Mouse (Mus musculus) C2C12 (cell line): Measurements from ENCODE around the gene Arhgef39. TPM values are rescaled to one million over a fixed set of nuclear protein-coding genes. Genes with fewer than 3 reads are reported as not detected.

Experiments
- H3K27me3 ChIP-seq: one replicate; pipeline ENCODE4 v1.6.1; 2011; ENCODE audit not compliant: control insufficient read depth, insufficient read depth, insufficient read length
- H3K36me3 ChIP-seq: one replicate; pipeline ENCODE4 v1.6.1; 2011; ENCODE audit not compliant: control insufficient read depth, insufficient read depth
- H3K4me3 ChIP-seq: one replicate; pipeline ENCODE4 v1.5.1; 2011; ENCODE audit warnings: mild to moderate bottlenecking, control low read depth; ENCODE audit not compliant: poor library complexity, insufficient read depth, severe bottlenecking
- H3K79me2 ChIP-seq: one replicate; pipeline ENCODE4 v1.6.1; 2011; ENCODE audit not compliant: control insufficient read depth, insufficient read depth
- H3K79me3 ChIP-seq: one replicate; pipeline ENCODE4 v1.6.1; 2011; ENCODE audit warnings: low read depth, control low read depth
- H3ac ChIP-seq: one replicate; pipeline ENCODE3; 2011; ENCODE audit warnings: low read depth; ENCODE audit not compliant: control insufficient read depth, insufficient read length
- CEBPB ChIP-seq: IDR thresholded peaks from one replicate; pipeline ENCODE4 v1.6.1; 2011; ENCODE audit warnings: low read depth, mild to moderate bottlenecking, control low read depth, moderate library complexity
- CTCF ChIP-seq: IDR thresholded peaks from one replicate; pipeline ENCODE4 v1.5.1; 2011; ENCODE audit not compliant: control insufficient read depth, insufficient read depth, insufficient read length
- FOSL1 ChIP-seq: IDR thresholded peaks from one replicate; pipeline ENCODE4 v1.8.0; 2011; ENCODE audit warnings: mild to moderate bottlenecking, low read length; ENCODE audit not compliant: poor library complexity, insufficient read depth, severe bottlenecking
- MAX ChIP-seq: IDR thresholded peaks from one replicate; pipeline ENCODE4 v1.6.1; 2011; ENCODE audit warnings: mild to moderate bottlenecking, control low read depth
- MYOD1 ChIP-seq: IDR thresholded peaks from one replicate; pipeline ENCODE4 v1.6.1; 2011; ENCODE audit warnings: low read depth; ENCODE audit not compliant: control insufficient read depth, insufficient read length
- MYOG ChIP-seq: IDR thresholded peaks from one replicate; pipeline ENCODE4 v1.6.1; 2011; ENCODE audit not compliant: control insufficient read depth, insufficient read length; ENCODE audit errors: extremely low read depth
- USF1 ChIP-seq: IDR thresholded peaks from one replicate; pipeline ENCODE4 v1.6.1; 2011; ENCODE audit warnings: low read depth, mild to moderate bottlenecking, control low read depth, moderate library complexity
- polyA plus RNA-seq: library from polyadenylated mRNA; unstranded; fragments of >200 nt; fragmentation: generic; extraction: Trizol; gene quantifications from one replicate; pipeline ENCODE4 v1.2.1, GENCODE M21; 2012; ENCODE audit warnings: missing spikeins

The Arhgef39 gene
- polyA plus RNA-seq, 1 experiment = 11.7 TPM

- Histone ChIP-seq H3K79me3 (no peaks in the 10 kb centered on the region), H3K4me3 (no peak overlapping the region), H3ac (no peak overlapping the region), H3K36me3 (peaks cover 42% of the 10 kb centered on the region), H3K27me3 (no peaks in the 10 kb centered on the region), H3K79me2 (no peaks in the 10 kb centered on the region)
- TF ChIP-seq MAX (no peak), USF1 (no peak), CTCF (no peak), MYOG (no peak), FOSL1 (no peak), CEBPB (no peak), MYOD1 (no peak)
Measured at GRCm38 (mm10) chr4:43513300-43513699, 13.8 kb upstream of the Arhgef39 start.

- no peak for TF ChIP-seq CEBPB
- no peak for TF ChIP-seq MYOG
- TF ChIP-seq MYOD1 = no peak
- no peak for TF ChIP-seq MAX
- TF ChIP-seq CTCF = no peak
- no peak for TF ChIP-seq FOSL1
- Histone ChIP-seq H3K27me3 (no peaks in the 10 kb centered on the region), H3K4me3 (no peak overlapping the region), H3K79me2 (no peaks in the 10 kb centered on the region), H3ac (no peak overlapping the region), H3K36me3 (peaks cover 36% of the 10 kb centered on the region), H3K79me3 (no peaks in the 10 kb centered on the region)
Measured at GRCm38 (mm10) chr4:43512653-43513052, 13.2 kb upstream of the Arhgef39 start.

- no peak overlapping the region for H3K4me3 ChIP-seq
- peaks cover 28% of the 10 kb centered on the region for H3K36me3 ChIP-seq
- no peaks in the 10 kb centered on the region for H3K27me3 ChIP-seq
- H3K79me2 ChIP-seq = no peaks in the 10 kb centered on the region
- TF ChIP-seq MAX = no peak
- no peak for TF ChIP-seq CEBPB
- no peaks in the 10 kb centered on the region for H3K79me3 ChIP-seq
- H3ac ChIP-seq = no peak overlapping the region
Measured at GRCm38 (mm10) chr4:43511675-43512454, 12.4 kb upstream of the Arhgef39 start.

GRCm38 (mm10) chr4:43509109-43509508, 9.6 kb upstream of the Arhgef39 start:
- H3K36me3 ChIP-seq = peaks cover 2% of the 10 kb centered on the region
- H3K27me3 ChIP-seq = no peaks in the 10 kb centered on the region
- H3K4me3 ChIP-seq = no peak overlapping the region
- H3K79me2 ChIP-seq = no peaks in the 10 kb centered on the region
- no peak for TF ChIP-seq MYOG
- TF ChIP-seq MAX = no peak
- TF ChIP-seq USF1 = no peak
- TF ChIP-seq FOSL1 = no peak
- TF ChIP-seq CEBPB = no peak
- no peak for TF ChIP-seq CTCF
- no peak for TF ChIP-seq MYOD1
- H3ac ChIP-seq = no peak overlapping the region
- no peaks in the 10 kb centered on the region for H3K79me3 ChIP-seq

GRCm38 (mm10) chr4:43508666-43508997, 9.1 kb upstream of the Arhgef39 start:
- Histone ChIP-seq H3ac (no peak overlapping the region), H3K79me3 (no peaks in the 10 kb centered on the region), H3K4me3 (peak overlapping the region; percentile 2), H3K27me3 (no peaks in the 10 kb centered on the region), H3K36me3 (no peaks in the 10 kb centered on the region), H3K79me2 (no peaks in the 10 kb centered on the region)
- TF ChIP-seq FOSL1 = no peak
- no peak for TF ChIP-seq CTCF
- TF ChIP-seq USF1 = no peak
- TF ChIP-seq MYOD1 = no peak
- TF ChIP-seq MYOG = no peak
- no peak for TF ChIP-seq MAX
- TF ChIP-seq CEBPB = no peak

GRCm38 (mm10) chr4:43507938-43508665, 8.6 kb upstream of the Arhgef39 start:
- Histone ChIP-seq H3K79me2 (no peaks in the 10 kb centered on the region), H3K79me3 (no peaks in the 10 kb centered on the region), H3K36me3 (no peaks in the 10 kb centered on the region), H3K4me3 (peak overlapping the region; percentile 2), H3K27me3 (no peaks in the 10 kb centered on the region), H3ac (no peak overlapping the region)
- no peak for TF ChIP-seq USF1
- TF ChIP-seq MYOG = no peak
- TF ChIP-seq CEBPB = no peak
